Mouse (Mus musculus) skeletal muscle tissue, adult 2 months (tissue): Measurements from ENCODE around the gene Gm5460.

ENCODE experiments used
- DNase-seq: peaks from one replicate; pipeline ENCODE4 v3.0.0-alpha.2; 2012; ENCODE audit warnings: low read depth, low spot score

The Gm5460 gene

DNA sequence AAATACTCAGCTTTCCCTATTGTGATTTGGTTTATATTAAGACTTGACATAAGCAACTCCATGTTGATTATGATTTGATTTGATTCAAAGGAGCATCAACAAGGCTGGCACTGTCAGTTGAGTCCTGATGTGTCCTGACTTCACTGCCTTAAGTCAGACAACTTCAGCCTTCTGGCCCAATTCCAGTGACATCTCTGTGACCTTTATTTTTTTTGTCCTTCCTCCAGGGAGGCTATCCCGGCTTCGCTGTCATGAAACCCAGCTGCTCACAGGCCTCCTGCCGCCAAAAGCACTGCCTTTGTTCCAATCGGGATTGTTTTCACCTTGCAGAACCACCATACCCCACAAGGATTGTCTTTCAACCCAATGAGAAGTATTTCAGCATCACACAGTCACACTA lies 58.8 kb downstream of the Gm5460 start:
- no peak for DNase-seq

- no peak for DNase-seq
These were observed 60.7 kb downstream of the Gm5460 start for GRCm38 (mm10) chr14:34077222-34077621.

DNA sequence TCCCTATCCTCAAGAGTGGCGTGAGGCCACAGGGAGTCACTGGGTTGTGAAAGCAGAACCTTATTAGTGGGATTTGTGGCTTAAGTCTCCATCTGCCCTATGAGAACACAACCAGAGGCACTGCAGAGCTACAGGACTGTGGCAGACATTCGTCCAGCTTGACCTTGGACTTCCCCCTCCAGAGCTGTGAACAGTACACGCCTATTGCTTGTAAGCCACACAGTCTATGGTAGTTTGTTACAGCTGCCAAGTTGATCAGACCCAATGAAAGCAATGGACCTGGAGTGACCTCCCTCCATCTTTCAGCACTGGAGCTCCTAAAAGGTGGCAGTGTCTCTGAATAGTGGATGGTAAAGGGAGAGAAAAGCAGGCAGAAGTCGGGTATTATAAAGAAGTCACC lies 61.7 kb downstream of the Gm5460 start:
- DNase-seq = no peak

DNA sequence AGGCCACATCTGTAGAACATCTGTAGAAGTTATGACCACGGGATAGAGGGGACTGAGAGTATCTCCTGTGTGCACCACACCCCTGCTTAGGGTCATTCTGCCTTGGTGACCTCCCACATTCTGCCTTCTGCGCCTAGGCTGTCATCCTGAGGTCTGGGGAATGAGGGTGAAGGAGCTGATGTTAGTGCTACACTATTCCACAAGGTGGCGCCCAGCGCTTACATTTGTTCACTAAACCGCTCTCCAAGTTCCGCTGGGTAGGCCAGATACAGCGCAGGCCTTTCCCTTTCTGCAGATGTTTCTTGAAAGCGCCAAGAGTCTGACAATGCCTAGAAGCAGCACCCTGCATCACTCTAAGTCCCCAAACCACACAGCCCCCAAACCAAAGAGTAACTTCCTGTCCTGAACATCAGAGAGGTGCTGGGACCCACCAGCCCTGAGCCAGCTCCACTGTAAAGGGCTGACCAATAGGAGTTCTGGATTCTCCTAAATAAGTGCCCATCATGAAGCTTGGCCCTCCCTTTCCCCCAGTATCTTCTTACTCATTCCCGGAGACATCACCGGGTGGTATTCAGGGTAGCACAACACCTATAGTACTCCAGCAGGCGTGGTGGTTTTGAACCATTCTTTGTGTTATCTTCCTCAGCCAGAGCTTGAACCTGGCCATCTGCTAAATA lies 63.9 kb downstream of the Gm5460 start:
- DNase-seq = peak; percentile 70

- DNase-seq = peak; percentile 22
These were observed 69.2 kb downstream of the Gm5460 start, which contains the start of gene Anxa8 for GRCm38 (mm10) chr14:34085731-34086130. Anxa8 (plus strand) TSS chr14:34085981.

GRCm38 (mm10) chr14:34086806-34087205 lies 70.2 kb downstream of the Gm5460 start:
- no peak for DNase-seq

DNA sequence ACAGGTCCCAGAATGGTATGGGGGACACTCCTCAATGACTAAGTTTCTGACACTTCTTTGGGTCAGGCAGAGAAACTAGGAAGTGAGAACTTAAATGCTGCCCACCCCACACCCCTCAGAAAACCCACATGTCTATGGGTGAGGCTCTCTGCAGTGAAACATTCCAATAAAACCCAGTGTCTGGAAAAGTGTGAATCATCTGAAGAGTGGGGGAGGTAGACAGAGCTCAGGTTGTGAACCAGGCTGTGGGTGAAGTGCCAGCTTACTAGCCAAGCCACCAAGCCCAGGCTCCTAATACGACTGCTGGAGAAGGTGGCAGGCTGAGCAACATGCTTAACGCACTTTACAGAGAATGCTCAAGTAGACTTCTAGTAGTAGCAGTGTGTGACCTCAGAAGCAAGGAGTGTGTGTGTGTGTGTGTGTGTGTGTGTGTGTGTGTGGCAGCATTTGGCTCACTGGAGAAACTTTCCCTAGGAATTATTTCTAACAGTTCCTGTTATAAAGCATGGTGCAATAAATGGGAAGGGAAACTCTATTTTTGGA lies 71.4 kb downstream of the Gm5460 start:
- DNase-seq = no peak

DNA sequence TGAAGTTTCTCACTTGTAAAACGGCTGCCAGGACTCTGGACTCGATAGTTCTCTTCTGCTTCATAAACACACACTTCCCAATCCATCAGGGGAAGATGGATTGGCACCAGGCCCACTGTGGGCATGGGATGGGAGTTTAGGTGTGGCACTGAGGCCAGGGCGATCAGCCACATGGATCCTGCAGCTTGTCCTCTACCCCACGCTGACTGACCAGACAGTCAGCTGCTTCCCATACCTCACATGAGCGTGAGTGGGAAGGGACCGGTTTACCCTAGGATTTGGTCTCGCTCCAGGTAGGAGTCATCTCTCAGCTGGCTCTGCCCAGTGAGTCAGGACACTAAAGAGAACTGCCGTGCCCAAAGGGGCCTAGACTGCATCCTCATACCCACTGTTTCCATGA lies 73.2 kb downstream of the Gm5460 start:
- DNase-seq = no peak

- no peak for DNase-seq
These were observed 74.9 kb downstream of the Gm5460 start for GRCm38 (mm10) chr14:34091475-34091874.

DNA sequence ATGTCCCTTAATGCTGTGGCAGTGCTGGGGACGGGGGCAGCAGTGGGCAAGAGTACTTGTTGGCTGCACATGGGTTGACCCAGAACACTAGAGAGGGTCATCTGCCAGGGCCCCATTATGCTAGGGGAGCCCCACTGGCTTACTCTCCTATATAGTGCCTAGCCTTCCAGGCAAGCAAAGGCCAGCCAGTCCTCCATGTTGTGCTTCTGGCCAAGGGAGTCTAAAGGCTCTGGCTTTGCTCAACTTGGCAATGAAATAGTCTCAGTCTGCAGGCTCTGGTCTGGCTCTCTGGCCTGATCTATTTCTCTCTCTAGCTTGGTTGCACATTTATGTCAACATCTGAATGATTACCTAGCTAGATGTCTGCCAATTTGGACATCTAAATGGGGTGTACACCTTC lies 76.3 kb downstream of the Gm5460 start:
- DNase-seq = no peak

DNA sequence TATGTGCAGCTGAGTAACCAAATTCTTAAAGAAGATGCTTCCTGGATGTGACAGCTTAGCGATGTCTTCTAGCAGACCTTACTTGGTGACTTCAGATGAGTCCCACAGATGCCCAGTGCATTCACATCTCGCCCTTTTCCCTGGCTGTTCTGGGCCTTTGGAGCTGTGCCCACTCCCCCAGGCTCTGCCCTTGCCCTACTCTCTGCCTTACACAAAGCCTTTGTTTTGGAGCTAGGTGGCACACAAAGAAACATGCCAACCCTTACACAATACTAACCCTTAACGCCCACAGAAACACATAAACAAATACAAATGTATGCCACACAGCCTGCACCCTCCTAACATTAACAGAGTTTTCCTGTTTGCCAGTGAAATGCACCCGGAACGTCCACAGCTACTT lies 79.6 kb downstream of the Gm5460 start:
- DNase-seq = no peak
